Mouse (Mus musculus): ENCODE results near the gene Ldah.
A peak's percentile ranks its signal among the peaks of the same experiment; 100 is the strongest.

Ldah gene

DNA sequence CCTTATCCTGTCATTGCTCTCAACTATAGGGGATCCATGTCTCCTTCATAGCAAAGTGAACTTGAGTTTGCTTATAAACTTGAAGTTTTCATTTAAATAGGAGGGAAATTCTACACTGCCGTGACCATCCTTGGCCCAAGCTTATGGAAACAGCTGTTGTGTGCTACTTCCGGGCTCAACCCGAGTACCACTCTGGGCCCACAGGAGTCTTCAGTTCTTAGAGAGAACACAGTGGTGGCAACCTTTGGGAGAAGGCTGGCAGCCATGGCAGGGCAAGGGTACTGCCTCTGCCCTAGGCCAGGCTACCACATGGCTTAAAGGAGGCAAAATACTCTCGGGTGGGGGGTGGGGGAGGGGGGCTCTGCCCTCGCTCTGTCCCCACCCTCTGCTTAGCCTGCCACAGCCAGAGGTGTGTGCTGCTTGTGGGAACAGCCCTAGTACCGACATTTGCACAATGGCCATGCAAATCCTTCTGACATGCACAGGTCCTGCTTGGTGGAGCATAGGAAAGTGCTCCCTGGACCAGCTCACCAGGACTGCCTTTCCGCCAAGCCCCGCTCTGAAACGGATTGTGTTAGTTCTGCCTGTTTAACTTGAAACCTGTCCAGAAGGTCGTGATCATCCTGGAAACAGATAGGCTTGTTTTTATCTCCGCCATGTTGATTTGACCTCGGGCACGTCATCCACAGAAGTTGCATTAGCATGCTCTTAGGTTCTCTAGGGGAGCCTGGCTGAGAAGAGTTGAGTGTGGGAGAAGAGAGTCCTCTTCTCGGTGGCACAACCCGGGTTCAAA, 73.5 kb downstream of the Ldah start:
- DNase-seq (ENCODE audit: low read depth) = no peak

DNA sequence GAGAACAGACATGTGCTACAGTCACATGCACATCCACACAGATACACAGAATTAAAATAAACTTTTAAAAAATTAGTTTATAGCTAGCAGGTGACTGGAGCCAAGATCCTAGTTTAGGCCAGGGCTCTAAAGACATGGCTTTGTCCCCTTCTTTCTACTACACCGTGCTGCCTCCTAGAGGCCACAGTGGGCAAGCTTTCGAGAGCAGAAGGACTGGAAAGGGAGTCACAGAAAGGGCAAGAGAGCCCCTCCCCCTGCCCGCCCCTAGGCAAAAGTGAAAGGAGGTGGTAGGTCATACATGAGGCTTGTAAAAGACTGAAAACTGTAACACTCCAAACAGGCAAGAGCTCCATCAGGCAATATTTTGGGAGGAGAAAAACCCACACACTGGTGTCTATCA, 80.1 kb downstream of the Ldah start:
- DNase-seq (ENCODE audit: low read depth) = peak; percentile 30

DNA sequence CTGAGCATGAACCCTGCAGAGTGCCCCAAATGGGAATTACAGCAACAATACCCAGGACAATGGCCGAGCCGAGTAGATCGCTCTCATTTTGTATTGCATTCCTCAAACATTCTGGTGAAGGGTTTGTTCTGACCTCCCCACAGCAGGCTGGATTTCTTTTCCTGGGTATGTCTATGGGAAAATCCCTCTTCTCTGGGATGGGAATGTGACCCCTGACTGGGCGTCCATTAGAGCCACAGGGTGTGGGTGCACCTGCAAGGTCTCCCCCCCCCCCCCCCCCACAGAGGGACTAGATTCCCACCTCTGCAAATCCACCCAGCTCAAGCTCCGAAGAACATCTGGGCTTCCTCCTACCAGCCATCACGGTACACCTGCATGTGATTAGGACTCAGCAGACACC, 81.2 kb downstream of the Ldah start:
- no peak for DNase-seq (ENCODE audit: low read depth)

DNA sequence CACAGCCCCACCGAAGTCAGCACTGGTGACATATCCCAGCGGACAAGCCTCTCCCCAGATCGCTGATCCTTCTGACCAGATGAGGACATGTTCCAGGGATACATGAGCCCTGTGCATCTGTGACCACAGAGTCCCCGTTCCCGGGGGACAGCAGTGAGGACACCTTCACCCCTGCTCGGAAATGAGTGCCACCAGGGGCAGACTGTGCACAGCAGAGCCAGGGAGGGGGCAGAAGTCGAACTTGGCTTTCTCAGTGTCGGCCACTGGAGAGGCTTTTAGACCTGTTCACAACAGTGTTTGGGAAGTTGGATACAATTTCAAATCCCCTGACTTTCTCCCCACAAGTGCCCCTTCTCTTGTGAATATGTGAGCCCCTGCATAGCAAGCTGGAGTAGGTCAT, 81.6 kb downstream of the Ldah start:
- no peak for DNase-seq (ENCODE audit: low read depth)

DNA sequence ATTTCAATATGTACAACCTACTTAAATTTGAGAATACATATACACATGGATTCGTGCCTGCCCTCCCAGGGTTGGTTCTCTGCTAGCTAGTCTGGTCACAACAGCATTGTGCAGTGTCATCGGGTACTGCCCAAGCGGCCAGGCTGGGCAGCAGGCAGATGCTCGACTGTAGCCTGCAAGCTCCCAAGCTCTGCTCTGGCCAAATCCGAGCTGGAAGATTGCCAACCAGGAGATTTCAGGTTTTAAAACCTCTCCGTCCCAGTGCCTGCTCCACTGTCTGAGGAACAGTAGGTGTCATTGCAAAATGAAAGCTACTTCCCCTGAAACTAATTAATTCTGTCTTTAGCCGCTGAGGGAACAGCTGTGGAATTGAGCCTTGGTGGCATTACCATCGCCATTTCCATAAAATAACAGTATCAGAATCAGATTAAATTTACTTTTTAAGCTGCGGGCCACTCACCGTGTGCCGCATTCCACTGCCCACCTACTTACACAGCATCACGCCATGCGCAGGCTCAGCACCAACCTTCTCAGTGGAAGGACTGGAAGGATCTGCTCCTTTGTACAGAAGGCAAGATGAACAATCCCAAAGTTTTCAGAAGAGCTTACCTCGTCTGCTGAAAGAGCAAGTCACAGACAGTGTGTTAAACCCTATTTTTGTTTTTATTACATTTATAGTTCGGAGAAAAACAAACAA, 83.4 kb downstream of the Ldah start:
- DNase-seq (ENCODE audit: low read depth) = no peak

DNA sequence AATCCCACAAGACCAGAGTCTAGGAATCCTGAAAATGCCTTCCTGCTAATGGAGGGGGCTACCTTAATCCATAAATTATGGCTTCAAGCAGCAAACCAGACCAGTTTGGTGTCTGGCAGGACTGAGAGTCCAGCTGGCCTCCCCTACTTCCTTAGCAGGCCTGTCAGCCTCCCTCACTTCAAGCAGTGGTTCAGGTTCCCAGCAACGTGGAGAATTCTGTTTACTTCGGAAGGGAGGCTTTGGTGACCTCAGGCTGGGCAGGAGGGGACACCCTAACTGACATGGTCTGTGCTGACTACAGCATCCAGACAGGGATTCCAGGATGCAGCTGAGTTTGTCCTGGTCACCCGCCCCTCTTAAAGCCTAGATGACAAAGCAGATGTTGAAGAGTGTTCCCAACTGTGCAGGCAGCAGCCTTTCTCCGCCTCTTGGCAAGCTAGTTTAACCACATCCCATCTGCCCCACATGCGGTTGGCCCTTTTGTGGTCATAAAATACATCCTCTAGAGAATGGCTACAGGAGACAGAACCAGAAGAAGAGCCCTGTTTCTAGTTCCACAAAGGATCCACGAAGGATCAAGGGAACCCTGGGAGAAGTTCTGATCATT, 87.5 kb downstream of the Ldah start:
- DNase-seq (ENCODE audit: low read depth) = peak; percentile 34

DNA sequence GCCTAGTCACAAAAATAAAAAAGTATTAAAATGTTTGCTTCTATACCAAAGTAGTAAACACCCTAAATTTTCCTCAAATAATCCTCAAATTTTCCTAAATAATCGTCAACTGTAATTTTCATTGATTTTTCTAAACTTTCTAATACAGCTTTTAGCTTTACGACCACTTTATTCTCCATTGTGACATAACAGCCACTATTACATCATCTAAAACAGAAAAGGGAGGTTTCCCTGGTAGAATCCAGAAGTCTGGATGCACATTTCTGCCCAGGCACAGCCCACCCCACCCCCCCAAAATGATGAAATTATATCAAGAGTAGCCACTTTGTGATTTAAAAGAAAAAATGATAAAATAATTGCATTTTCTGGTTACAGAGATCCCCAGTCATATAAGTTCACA, 88.2 kb downstream of the Ldah start:
- no peak for DNase-seq (ENCODE audit: low read depth)

DNA sequence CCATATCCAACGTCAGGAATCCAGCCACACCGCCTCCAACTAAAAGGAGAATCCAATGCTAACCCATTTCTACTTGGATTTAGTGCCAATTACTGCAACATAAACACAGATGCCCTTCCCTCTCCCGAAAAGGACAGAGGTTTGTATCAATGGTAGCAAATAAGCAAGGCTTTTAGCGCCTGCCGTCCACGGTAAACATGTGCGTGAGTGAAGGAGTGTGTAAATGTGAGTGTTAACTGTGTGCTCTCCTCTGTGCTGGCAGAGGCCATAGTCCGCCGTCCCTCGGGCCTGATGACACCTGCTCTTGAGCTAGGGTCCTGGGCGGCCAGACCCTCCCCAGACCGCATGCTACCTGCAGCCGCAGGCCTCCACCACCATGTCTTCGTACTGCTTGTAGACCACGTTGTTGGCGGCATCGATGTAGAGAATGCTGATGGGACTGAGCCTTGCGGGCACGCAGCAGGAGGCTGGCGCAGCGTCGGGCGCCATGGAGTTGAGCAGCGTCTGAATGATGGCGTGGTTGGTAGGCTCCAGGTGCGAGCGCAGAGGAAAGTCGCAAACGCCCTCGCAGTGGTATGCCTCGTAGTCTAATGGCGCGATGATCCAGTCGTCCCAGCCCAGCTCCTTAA, 89.8 kb downstream of the Ldah start:
- no peak for DNase-seq (ENCODE audit: low read depth)

DNA sequence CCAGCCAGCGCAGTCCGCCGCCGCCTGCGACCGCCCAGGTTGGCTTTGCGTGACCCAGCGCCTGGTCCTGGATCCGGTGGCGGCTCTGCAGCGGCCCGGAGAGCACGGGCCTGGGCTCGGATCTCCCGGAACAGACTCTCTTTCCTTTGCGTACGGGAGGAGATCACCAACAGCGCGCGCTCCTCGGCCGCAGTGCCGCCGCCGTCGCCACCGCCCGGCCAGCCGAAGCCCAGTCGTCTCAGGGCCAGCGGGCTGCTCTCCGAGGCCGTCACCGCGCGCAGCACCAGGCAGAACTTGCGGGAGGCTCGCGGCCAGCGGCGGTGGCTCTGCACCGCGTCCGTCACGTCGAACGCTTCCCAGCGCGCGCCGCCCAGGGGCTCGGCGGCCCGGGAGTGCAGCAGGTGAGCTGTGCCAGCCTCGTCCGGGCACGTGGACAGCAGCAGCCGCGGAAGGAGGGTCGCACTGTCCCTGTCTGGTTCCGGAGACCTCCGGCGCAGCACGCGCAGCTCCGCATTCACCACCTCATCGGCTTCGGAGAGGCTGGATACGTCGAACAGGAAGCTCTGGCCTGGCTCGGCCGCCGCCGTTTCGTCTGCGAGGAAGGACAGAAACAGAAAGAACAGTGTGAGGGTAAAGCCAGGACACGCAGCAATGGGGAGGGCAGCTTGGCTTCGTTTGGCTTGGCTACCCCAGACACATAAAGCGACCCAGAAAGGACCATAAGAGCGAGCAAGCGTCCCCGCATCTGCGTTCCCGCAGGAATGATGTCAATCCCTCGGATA, 90.6 kb downstream of the Ldah start:
- no peak for DNase-seq (ENCODE audit: low read depth)

DNA sequence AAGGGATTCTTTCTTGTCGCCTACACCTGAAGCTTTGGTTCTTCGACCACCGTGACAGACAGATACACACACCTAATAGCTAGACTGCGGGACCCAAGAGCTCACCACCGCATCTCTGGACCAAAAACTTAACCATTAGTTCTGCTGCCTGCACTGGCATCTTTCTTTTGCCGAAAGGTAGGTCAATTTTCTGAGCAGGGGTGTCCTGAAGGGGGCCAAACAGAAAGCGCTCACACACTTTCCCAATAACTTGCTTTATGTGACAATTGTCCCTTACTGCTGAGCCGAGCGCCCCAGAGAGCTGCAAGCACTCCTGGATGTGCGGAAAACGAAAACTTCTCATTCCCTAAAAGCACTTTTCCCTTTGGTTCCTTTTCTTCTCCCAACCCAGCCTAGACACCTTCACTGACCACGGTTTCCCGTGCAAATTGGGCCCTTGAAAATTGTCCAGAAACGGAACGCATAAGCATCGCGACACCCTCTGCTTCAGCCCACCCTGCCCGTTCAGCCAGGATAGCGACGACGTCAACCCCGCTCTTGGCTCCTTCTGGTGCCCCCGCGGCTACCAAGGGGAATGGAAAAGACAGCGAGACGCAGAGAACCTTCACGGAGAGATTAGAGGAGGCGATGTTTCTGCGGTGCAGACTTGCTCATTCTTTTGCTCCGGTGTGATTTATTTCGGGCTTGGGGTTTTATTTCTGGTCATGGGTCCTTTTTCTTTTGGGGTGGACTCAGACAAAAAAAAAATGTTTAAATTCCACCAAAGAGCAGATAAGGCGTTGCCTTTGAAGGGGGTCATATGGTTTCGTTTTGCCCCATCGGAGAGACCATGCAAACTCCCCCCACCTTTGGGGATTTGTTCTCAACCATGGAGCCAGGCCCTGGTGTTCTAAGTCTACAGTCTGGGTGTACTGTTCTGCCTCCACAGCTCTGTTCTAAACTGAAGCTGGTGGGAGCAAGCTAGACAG, 91.5 kb downstream of the Ldah start:
- no peak for DNase-seq (ENCODE audit: low read depth)

DNA sequence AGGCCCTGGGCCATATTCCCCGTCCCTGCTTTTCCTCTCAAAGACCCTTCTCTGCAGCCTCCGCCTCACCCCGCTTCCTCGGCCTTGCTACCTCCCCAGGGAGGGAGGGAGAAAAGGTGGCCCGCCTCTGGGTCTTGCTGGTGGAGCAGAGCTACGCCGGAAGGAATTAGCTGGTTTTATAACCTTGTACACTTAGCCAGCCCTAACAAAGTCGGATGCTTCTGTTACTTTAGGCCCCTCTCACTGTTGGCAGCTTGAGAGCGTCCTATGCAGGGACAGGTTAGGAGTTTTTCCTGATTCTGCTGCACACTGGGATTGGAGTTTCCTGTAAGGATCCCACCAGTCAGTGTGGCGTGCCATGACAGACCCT, 92.2 kb downstream of the Ldah start:
- DNase-seq (ENCODE audit: low read depth) = no peak

DNA sequence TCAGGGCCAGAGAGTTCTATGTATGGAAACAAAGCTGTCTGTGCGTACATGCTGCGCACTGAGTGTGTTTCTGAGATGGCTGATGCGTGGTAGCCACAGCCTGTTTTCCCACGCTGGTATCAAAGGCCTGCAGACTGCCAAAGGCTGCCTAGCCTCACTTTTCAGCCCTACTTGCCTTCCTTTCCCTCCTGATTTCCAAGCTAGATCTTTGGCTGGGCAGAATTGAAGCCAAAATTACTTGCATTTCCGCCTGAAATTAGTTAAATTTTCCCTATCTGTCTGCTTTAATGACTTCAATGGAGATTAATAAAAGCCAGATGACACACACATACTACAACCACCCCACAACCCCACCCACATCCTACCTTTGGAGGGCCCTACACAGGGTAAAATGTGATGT, 92.6 kb downstream of the Ldah start:
- no peak for DNase-seq (ENCODE audit: low read depth)

DNA sequence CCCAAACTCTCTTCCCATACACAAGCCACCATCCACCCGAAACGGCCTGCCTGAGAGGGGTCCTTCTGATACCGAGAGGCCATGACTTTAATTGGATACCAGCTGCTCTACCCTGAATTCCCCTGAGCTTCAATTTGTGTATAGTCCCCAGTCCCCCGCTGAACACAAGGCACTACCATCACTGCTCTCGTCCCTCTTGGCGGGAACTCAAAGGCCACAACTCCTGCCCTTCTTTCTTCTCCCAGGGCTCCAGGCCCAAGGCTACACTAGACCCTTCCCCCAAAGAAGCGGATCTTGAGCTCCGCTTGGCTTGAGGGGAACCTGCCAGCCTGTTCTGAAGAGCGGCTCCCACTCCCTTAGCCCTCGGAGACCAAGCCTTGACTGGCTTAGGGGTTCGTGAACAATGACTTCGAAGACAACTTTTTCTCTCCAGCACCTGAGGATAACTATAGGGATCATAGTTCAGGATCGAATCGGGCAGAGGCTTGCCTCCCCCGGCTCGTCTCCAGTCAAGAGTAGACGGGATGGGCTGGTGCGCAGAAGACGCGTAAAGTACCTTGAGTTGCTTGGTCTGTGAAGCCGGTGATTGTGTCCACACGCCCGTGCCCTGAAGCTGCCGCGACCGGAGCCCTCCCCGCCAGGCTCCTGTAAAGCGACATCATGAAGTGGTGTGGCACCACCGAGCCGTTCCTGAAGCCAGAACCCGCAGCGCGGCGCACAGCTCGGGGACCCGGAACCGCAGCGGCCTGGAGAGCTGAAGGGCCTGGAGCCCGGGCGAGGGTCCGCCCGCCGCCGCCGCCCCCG, 93.3 kb downstream of the Ldah start:
- DNase-seq (ENCODE audit: low read depth) = no peak

DNA sequence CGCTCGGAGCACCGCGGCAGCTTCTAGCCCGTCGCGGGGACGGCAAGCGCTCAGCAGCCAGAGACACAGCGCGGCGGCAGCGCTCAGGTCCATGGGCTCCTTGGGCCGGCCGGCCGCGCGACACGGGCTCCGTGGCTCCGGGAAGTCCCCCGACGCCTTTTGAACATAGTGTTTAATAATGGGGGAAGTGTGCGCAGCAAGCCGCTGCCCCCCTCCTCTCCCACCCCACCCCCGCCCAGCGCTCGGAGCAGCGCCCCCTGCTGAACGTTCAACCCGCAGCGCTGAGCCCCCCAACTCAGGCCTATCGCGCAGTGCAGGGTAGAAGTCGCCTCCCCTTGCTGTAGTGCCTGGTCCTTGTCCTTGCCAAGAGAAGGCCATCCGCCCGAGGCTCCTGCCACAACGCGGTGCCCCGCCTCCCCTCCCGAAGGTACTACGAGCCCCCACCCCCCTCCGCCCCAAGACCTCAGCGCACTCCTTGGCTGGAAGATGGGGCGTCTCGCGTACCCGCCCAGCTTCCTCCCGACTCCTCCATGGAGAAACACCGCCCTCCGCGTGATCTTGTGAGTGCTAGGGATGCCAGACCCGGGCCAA, 94.0 kb downstream of the Ldah start, which contains the start of gene Gdf7:
Gdf7 (minus strand) TSS at position 114 of the 591 bp plus-strand sequence.
- DNase-seq (ENCODE audit: low read depth) = no peak

DNA sequence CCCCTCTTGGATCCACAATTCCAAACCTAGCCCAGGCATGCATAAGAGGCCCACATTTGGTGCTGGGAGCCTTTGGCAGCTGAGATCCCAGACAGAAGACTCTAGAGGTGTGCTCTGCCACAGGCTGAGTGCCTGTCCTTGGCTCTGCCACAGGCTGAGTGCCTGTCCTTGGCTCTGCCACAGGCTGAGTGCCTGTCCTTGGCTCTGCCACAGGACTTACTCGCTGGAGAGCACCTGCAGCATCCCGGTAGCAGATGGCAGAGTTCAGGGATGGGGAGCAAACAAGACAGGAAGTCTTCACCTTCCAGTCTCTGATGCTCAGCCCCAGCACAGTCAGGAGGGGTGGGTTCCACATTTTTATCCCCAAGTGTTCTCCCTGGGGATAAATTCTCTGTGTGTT, 97.4 kb downstream of the Ldah start:
- no peak for DNase-seq (ENCODE audit: low read depth)

DNA sequence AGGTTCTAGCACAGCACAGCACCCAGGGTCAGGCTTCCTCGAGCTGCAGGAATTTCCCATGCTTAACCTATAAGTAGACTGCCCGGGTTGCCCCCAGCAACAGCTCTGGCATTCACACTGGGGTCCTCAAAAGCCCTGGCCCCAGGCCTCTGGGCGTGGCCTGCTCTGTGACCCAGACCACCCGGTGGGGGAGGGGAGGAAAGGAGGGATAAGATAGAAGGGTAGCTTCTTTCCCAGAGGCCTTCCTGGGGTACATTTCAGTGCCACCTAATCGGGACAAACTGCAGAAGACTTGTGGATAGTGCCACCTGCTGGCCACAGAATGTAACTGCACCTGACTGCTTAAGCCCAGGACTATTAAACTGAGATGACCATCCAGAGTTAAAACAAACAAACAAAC, 98.5 kb downstream of the Ldah start:
- DNase-seq (ENCODE audit: low read depth) = peak; percentile 86

DNA sequence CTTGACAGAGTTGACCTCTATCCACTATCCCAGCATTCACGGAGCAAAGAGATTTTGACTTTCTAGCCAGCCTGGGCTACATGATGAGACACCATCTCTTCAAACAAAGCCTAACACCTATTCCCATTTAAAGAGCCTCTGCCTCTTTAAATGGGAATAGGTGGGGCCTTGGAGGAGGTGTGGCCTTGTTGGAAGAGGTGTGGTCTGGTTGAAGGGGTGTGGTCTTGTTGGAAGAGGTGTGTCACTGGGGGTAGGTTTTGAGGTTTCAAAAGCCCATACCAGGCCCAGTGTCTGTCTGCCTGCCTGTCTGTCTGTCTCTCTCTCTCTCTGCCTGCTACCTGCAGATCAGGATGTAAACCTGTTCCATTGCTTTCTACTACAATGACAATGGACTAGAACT, 99.0 kb downstream of the Ldah start:
- DNase-seq (ENCODE audit: low read depth) = peak; percentile 20

DNA sequence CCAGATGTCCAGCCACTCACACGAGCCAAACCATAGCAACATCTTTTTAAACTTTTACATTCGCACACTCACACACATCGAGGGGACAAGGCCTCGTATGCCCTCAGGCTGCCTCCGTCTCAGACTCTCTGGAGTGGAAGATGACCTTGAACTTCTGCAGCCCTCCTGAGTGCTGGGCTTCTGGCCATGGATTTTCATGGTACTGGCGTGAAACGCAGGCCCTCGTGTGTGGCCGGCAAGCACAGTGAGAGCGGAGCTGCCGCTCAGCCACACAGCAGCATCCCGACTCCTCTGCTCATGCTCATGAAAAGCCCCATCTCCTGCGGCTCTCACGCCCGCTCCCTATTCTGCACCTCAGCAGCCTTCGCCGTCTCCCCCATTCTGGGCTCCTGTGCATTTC, 103.1 kb downstream of the Ldah start:
- DNase-seq (ENCODE audit: low read depth) = no peak

DNA sequence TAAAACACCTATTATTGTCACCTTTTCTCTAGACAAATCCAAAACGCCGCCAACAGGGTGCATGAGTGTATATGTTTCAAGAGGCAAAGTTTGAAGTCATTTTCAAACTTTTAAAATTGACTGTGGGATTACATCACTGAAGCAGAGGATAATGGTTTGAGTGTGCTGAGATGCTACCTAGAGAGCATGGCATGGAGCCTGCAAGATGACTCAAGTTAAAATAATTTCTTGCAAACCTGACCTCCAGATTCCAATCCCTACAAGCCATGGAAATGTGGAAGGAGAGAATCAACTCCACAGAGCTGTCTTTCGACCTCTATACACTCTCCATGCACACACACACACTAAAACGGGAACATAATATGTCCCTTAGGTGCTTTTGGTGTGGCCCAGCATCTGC, 104.4 kb downstream of the Ldah start:
- peak; percentile 61 for DNase-seq (ENCODE audit: low read depth)
